Mouse (Mus musculus) stomach, embryonic 15.5 days (tissue): ENCODE data around the gene Zfp945. TPM values are rescaled to one million over a fixed set of nuclear protein-coding genes. Genes with fewer than 3 reads are reported as not detected.

Experiments
- polyA plus RNA-seq: library from polyadenylated mRNA; unstranded; fragments of >200 nt; fragmentation: Nextera tagmentation; extraction: Ambion mirVana; gene quantifications from 2 replicates; pipeline ENCODE4 v1.2.1, GENCODE M21; 2015

Zfp945 gene
- polyA plus RNA-seq, 1 experiment from 2014 or later, result 19.3 TPM

Other genes starting within 250 kb of the Zfp945 start
- gene Vmn2r113, start 75.8 kb upstream of the Zfp945 start, polyA plus RNA-seq, result not detected in 2 replicates
- not detected in 2 replicates for gene Vmn2r-ps130, start 194.0 kb upstream of the Zfp945 start, polyA plus RNA-seq